Mouse (Mus musculus): Measurements from ENCODE around the gene Sprn.

Sprn gene

GRCm38 (mm10) chr7:140153383-140153782, 1.3 kb downstream of the Sprn start:
- in situ Hi-C loops (cut with MboI, MseI) = no loop called here

- in situ Hi-C loops (cut with MboI, MseI) = loop anchor here (5.0 to 25.0 kb wide), 2 partner anchors 62 to 1232 kb away; partner anchors contain the start of genes Bnip3 and Caly
Observed at GRCm38 (mm10) chr7:140144550-140144949, 10.1 kb downstream of the Sprn start.

- in situ Hi-C loops (cut with MboI, MseI) = loop anchor here (5.0 to 25.0 kb wide), 2 partner anchors 59 to 1229 kb away; partner anchors contain the start of genes Bnip3 and Caly
Observed at GRCm38 (mm10) chr7:140141350-140141749, 13.3 kb downstream of the Sprn start.

DNA sequence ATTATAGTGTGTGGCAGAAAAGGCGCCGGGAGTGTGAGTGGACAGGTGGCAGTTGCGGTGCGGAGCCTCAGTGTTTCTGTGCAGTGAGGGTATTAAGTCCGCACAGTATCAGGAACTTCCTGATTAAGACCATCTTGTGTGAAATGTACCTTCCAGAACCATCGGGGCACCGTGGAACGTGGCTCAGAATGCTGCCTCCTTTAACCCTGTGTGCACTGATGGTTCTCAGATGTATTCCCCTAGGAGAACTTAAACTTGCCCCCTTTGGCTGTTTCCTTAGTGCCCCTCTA, 16.7 kb downstream of the Sprn start:
- in situ Hi-C loops (cut with MboI, MseI) = loop anchor here (10.0 to 25.0 kb wide), 3 partner anchors 747 to 1297 kb away; partner anchors contain the start of genes Bnip3, Psmd13, Sirt3 and Slc25a22

DNA sequence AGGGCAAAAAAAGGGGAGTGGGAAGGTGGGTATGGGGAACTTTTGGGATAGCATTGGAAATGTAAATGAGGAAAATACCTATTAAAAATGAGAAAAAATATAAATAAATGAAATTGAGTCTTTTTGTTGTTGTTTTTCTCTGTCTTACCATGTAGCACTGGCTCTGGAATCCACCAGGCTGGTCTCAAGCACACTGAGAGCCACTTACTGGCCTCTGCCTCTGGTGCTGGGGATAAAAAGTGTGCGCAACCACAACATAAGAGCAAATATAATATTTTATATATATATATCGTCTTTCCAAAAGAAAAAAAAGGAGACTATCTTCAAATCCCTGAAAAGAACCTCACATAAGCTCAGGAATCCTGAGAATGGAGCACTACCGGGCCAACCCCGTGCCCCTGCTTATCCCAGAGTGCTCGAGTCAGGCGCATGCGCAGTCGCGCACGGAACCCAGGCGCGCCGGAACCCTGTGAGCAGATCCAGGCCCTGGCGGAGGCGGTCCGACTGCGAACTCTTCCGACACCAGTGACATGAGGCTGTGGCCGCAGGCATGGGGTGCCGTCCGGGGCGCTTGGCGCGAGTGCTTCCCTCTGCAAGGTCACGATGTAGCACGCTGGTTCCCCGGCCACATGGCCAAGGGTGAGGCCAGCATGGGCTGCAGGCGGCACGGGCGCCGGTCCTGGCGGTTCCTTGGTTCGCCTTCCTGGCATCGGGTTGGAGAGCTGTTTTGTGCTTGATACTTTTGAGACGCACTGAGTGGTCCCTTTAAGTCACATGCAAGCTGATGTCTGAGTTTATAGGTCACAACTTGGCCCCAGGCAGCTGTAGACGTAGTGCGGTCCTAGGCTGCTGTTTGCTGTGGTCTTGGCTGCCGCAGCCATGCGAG, 17.3 kb downstream of the Sprn start, which contains the start of gene Mtg1:
TSS of gene Mtg1 (plus strand) at position 430 of the 886 bp plus-strand sequence.
- in situ Hi-C loops (cut with MboI, MseI) = loop anchor here (10.0 to 25.0 kb wide), 3 partner anchors 747 to 1297 kb away; partner anchors contain the start of genes Bnip3, Psmd13, Sirt3 and Slc25a22

- in situ Hi-C loops (cut with MboI, MseI) = loop anchor here (10.0 to 25.0 kb wide), 3 partner anchors 750 to 1300 kb away; partner anchors contain the start of genes Bnip3, Psmd13, Sirt3 and Slc25a22
Observed at GRCm38 (mm10) chr7:140135106-140135770, 19.4 kb downstream of the Sprn start.

DNA sequence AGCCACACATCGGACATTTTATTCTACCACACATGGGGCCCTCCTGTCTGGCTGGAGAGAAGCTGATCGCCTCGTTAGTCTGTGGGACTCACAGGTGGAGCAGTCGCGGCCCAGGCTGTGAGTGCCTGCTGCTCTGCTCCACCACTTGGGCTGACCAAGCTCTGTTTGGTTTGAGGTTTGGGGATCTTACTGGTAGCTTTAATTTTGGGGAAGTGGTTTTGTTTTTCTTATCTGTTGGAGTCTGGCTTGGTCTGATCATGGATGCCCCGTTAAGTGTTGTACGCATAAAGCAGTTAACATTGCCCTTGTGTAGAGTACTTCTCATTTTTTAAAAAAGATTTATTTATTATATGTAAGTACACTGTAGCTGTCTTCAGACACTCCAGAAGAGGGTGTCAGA, 20.6 kb downstream of the Sprn start:
- in situ Hi-C loops (cut with MboI, MseI) = loop anchor here (10.0 to 25.0 kb wide), 3 partner anchors 751 to 1301 kb away; partner anchors contain the start of genes Bnip3, Psmd13, Sirt3 and Slc25a22

DNA sequence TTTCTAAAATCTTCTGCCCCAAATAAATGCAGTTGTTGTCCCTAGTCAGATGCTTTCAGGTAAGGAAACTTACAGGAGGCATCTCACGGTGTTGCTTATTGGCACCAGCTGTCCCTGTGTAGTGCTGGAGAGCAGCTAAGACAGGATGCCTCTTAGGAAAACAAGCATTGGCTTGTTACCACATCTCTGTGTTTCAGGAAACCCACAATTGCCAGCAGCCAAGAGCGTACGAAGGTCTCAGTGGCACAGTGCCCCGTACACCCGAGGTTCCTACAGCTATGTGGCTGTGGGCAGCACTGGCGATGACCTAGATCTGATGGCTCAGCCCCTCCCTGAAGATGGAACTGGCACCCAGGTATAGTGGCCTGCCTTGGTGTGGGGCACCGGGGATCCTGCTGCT, 22.5 kb downstream of the Sprn start:
- in situ Hi-C loops (cut with MboI, MseI) = loop anchor here (10.0 to 25.0 kb wide), 3 partner anchors 753 to 1303 kb away; partner anchors contain the start of genes Bnip3, Psmd13, Sirt3 and Slc25a22

DNA sequence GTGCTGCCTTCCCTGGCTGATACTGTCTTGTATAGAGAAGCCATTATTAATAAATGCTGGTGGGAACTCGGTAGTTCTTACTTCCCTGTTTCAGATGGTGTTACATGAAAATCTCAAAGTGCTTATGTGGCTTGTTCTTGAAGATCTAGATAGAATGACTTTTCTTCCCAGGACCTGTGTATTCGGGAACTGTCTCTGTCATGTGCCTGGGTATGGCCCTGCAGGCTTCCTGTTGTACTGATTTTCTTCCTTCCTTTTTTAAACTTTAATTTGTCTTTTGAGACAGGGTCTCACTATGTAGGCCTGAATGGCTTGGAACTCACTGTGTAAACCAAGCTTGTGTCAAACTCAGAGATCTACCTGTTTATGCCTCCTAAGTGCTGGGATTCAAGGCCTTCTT, 26.8 kb downstream of the Sprn start:
- in situ Hi-C loops (cut with MboI, MseI) = loop anchor here (25.0 kb wide), 1 partner anchor 1216 kb away; the partner anchor contains the start of gene Bnip3

- in situ Hi-C loops (cut with MboI, MseI) = loop anchor here (25.0 kb wide), 1 partner anchor 1215 kb away; the partner anchor contains the start of gene Bnip3
Observed at GRCm38 (mm10) chr7:140126934-140127333, 27.7 kb downstream of the Sprn start.

DNA sequence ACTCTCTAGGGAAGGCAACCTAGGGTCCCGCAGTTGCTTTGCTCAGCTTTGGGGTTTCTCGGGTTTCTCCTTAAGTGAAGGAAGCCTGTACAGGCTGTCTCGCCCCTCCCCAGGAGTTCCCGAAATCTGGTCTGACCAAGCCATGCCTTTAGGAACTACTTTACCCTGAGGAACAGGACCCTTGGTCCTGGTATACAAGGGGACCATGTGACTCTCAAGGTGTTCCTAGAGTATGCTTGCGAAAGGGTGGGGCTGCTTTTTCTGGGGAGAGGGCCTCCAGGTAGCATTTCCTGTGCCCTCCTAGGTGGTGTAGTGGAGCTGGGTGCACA, 28.7 kb downstream of the Sprn start:
- in situ Hi-C loops (cut with MboI, MseI) = loop anchor here (25.0 kb wide), 1 partner anchor 1214 kb away; the partner anchor contains the start of gene Bnip3

DNA sequence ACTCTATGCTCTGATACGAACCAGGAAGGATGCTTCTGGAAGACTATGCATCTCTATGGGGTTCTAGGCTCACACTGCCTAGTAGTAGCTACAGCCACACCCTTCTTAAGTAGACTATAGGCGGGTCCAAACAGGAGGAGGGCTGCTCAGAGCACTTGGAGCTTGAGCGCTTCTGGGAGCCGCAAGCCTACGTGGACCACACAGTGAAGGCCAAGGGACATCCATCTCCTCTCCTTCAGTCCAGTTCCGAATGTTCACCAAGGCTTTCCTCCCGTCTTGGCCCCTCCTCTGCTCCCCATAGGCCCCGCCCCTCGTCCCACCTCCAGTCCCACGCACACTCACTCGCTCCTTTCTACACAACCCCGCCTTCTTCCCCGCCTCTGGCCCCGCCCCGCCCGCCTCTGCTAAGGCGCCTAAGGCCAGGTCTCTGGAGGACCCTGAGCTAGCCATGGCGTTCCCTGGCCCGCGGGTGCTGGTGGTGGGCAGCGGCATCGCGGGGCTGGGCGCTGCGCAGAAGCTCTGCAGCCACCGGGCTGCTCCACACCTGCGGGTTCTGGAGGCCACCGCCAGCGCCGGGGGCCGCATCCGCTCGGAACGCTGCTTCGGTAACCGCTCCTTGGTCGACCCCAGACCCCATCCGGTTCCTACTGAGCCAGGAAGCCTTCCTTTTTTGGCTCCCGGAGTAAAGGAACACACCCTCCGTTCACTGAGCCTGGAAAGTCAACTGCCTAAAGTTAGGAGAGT, 29.2 kb downstream of the Sprn start:
- in situ Hi-C loops (cut with MboI, MseI) = loop anchor here (25.0 kb wide), 1 partner anchor 1213 kb away; the partner anchor contains the start of gene Bnip3

- in situ Hi-C loops (cut with MboI, MseI) = loop anchor here (5.0 kb wide), 1 partner anchor 87 kb away; the partner anchor contains the start of genes Tubgcp2 and Zfp511
Observed at GRCm38 (mm10) chr7:140124382-140124781, 30.3 kb downstream of the Sprn start.

- in situ Hi-C loops (cut with MboI, MseI) = loop anchor here (5.0 kb wide), 1 partner anchor 85 kb away; the partner anchor contains the start of genes Tubgcp2 and Zfp511
Observed at GRCm38 (mm10) chr7:140122765-140123164, 31.9 kb downstream of the Sprn start.

- in situ Hi-C loops (cut with MboI, MseI) = loop anchor here (5.0 kb wide), 1 partner anchor 84 kb away; the partner anchor contains the start of genes Tubgcp2 and Zfp511
Observed at GRCm38 (mm10) chr7:140121338-140121910, 33.3 kb downstream of the Sprn start.

GRCm38 (mm10) chr7:140120484-140120883, 34.2 kb downstream of the Sprn start:
- in situ Hi-C loops (cut with MboI, MseI) = loop anchor here (5.0 kb wide), 1 partner anchor 83 kb away; the partner anchor contains the start of genes Tubgcp2 and Zfp511

- in situ Hi-C loops (cut with MboI, MseI) = no loop called here
Observed at GRCm38 (mm10) chr7:140116329-140117054, 38.2 kb downstream of the Sprn start, which contains the start of gene Echs1. Gene Echs1, minus strand, starts transcription at chr7:140116476.

- in situ Hi-C loops (cut with MboI, MseI) = no loop called here
Observed at GRCm38 (mm10) chr7:140115583-140116328, 38.9 kb downstream of the Sprn start, which contains the start of gene Paox. Gene Paox, plus strand, starts transcription at chr7:140115799.

DNA sequence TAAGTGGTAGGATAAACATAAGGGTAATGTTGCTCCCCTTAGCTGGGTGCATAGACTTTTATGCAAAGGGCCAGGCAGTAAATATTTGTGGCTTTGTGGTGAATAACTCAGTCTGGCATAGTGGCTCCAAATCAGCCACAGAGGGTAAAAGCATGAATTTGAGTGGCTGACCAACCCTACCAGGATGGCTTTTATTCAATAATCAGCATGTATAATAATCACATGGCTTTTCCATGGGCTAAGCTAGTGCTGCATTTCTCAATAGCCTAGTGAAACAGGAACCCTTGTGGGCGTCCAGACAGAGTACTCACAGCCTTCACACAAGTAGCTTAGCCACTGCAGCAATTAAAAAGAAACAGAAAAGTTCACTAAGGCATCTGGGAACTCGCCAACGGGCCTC, 42.7 kb downstream of the Sprn start:
- in situ Hi-C loops (cut with MboI, MseI) = no loop called here

Data from regulatory T cell (primary cell).